Mouse (Mus musculus): ENCODE measurements at regions not wholly inside any gene's neighbourhood (a gene's known extent, or its start where the extent isn't known, plus 50 kb on each side); places are given as distances from the start of the nearest gene placed in this dataset.

DNA sequence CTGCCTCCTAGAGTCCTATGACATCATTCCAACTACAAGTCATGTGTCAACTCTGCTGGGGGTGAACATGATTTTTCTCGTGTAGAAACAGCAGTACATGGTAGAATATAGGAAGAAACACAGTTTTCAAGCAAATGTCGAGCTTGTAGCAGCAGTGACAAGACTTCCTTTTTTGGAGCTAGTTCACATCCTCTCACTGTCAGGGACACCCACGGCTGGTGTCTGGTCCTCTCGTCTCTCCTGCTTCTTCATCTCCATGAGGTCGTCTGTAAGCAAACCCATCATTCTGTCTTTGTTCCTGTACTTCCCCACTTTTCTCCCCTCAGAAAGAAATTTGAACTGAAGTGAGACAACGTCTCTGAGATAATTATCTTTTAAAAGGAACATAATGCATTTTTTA lies 228.0 kb downstream of the Xpnpep1 start:
- Histone ChIP-seq H3K79me2 (ENCODE audit: control insufficient read depth, insufficient read depth) (no peaks in the 10 kb centered on the region), H3ac (ENCODE audit: control insufficient read depth, insufficient read length) (no peak overlapping the region), H3K36me3 (ENCODE audit: control insufficient read depth, insufficient read depth) (no peaks in the 10 kb centered on the region), H3K27me3 (ENCODE audit: control insufficient read depth, insufficient read depth, insufficient read length) (no peaks in the 10 kb centered on the region), H3K4me2 (ENCODE audit: low read depth) (no peak overlapping the region), H3K4me3 (no peak overlapping the region)
- TF ChIP-seq E2F4 (IDR thresholded peaks at IDR 0.05; ENCODE audit: insufficient read depth) (no peak), MYOD1 (IDR thresholded peaks at IDR 0.05; ENCODE audit: control insufficient read depth in 1 of 3, insufficient read length in 2 of 3, low read depth in 2 of 3) (no peak), TCF12 (IDR thresholded peaks at IDR 0.05; ENCODE audit: insufficient read depth, poor library complexity, severe bottlenecking) (no peak), MAX (IDR thresholded peaks at IDR 0.05; ENCODE audit: low read depth) (no peak), REST (IDR thresholded peaks at IDR 0.05; ENCODE audit: insufficient read depth, insufficient read length) (no peak), SRF (IDR thresholded peaks at IDR 0.05; ENCODE audit: control insufficient read depth, insufficient read length, low read depth) (no peak), POLR2A (IDR thresholded peaks at IDR 0.05; ENCODE audit: insufficient read length, low read depth) (no peak), USF1 (IDR thresholded peaks at IDR 0.05; ENCODE audit: low read depth) (no peak), MYOG (IDR thresholded peaks at IDR 0.05; ENCODE audit: control insufficient read depth in 1 of 3, insufficient read depth in 1 of 3, insufficient read length in 2 of 3, low read depth in 2 of 3) (no peak), POLR2AphosphoS2 (IDR thresholded peaks at IDR 0.05; ENCODE audit: insufficient read length, low read depth) (no peak), CEBPB (IDR thresholded peaks at IDR 0.05; ENCODE audit: insufficient read depth, poor library complexity, severe bottlenecking) (no peak), TCF3 (IDR thresholded peaks at IDR 0.05; ENCODE audit: insufficient read length, low read depth) (no peak)

- no peak overlapping the region for H3ac ChIP-seq (ENCODE audit: control insufficient read depth, insufficient read length)
- TF ChIP-seq TCF3 (IDR thresholded peaks at IDR 0.05; ENCODE audit: insufficient read length, low read depth): no peak
- no peak for TF ChIP-seq TCF12 (IDR thresholded peaks at IDR 0.05; ENCODE audit: insufficient read depth, poor library complexity, severe bottlenecking)
- no peak for TF ChIP-seq POLR2AphosphoS2 (IDR thresholded peaks at IDR 0.05; ENCODE audit: insufficient read length, low read depth)
- TF ChIP-seq REST (IDR thresholded peaks at IDR 0.05; ENCODE audit: insufficient read depth, insufficient read length): no peak
- TF ChIP-seq MYOG (IDR thresholded peaks at IDR 0.05; ENCODE audit: control insufficient read depth in 1 of 3, insufficient read depth in 1 of 3, insufficient read length in 2 of 3, low read depth in 2 of 3): no peak
- TF ChIP-seq MAX (IDR thresholded peaks at IDR 0.05; ENCODE audit: low read depth): no peak
- no peak for TF ChIP-seq SRF (IDR thresholded peaks at IDR 0.05; ENCODE audit: control insufficient read depth, insufficient read length, low read depth)
- TF ChIP-seq MYOD1 (IDR thresholded peaks at IDR 0.05; ENCODE audit: control insufficient read depth in 1 of 3, insufficient read length in 2 of 3, low read depth in 2 of 3): no peak
- TF ChIP-seq E2F4 (IDR thresholded peaks at IDR 0.05; ENCODE audit: insufficient read depth): no peak
- no peak for TF ChIP-seq USF1 (IDR thresholded peaks at IDR 0.05; ENCODE audit: low read depth)
- TF ChIP-seq POLR2A (IDR thresholded peaks at IDR 0.05; ENCODE audit: insufficient read length, low read depth): no peak
- TF ChIP-seq CEBPB (IDR thresholded peaks at IDR 0.05; ENCODE audit: insufficient read depth, poor library complexity, severe bottlenecking): no peak
Observed at GRCm38 (mm10) chr19:52788802-52789201, 251.2 kb downstream of the Xpnpep1 start.

DNA sequence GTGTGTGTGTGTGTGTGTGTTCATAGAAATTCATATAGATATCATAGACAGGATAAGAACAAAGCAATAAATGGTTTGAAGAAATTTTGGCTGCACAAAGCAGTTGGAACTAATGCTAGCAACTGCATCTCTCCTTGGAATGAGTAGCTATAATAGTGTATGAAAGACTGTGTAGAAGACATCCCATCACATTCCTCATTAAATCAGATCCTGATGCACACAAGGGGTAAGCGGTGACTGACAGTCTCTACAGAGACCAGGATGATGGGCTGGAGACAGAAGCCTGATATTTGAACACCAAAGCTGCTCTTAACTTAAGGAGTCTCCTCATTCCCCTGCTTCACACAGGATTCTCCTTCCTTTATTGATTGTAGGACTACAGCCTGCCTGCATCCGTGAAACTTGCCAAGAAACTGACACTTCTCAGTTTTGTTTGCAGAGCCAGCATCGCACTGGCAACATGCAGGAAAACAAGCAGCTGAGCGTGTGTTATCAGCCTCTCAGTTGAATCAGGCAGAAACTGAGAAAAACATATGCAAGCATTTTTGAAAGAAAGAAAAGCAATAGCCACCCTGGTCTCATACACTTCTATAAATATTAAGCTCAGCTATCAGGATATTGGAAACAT lies 271.1 kb downstream of the Xpnpep1 start:
- H3K79me2 ChIP-seq (ENCODE audit: control insufficient read depth, insufficient read depth): no peaks in the 10 kb centered on the region
- no peak overlapping the region for H3ac ChIP-seq (ENCODE audit: control insufficient read depth, insufficient read length)
- no peak overlapping the region for H3K4me3 ChIP-seq
- H3K27me3 ChIP-seq (ENCODE audit: control insufficient read depth, insufficient read depth, insufficient read length): no peaks in the 10 kb centered on the region
- H3K36me3 ChIP-seq (ENCODE audit: control insufficient read depth, insufficient read depth): no peaks in the 10 kb centered on the region
- no peak overlapping the region for H3K4me2 ChIP-seq (ENCODE audit: low read depth)
- TF ChIP-seq MYOG (IDR thresholded peaks at IDR 0.05; ENCODE audit: control insufficient read depth in 1 of 3, insufficient read depth in 1 of 3, insufficient read length in 2 of 3, low read depth in 2 of 3) (no peak), MYOD1 (IDR thresholded peaks at IDR 0.05; ENCODE audit: control insufficient read depth in 1 of 3, insufficient read length in 2 of 3, low read depth in 2 of 3) (no peak), SRF (IDR thresholded peaks at IDR 0.05; ENCODE audit: control insufficient read depth, insufficient read length, low read depth) (no peak), CEBPB (IDR thresholded peaks at IDR 0.05; ENCODE audit: insufficient read depth, poor library complexity, severe bottlenecking) (no peak), E2F4 (IDR thresholded peaks at IDR 0.05; ENCODE audit: insufficient read depth) (no peak), USF1 (IDR thresholded peaks at IDR 0.05; ENCODE audit: low read depth) (no peak), POLR2A (IDR thresholded peaks at IDR 0.05; ENCODE audit: insufficient read length, low read depth) (no peak), TCF3 (IDR thresholded peaks at IDR 0.05; ENCODE audit: insufficient read length, low read depth) (no peak), REST (IDR thresholded peaks at IDR 0.05; ENCODE audit: insufficient read depth, insufficient read length) (no peak), MAX (IDR thresholded peaks at IDR 0.05; ENCODE audit: low read depth) (no peak), POLR2AphosphoS2 (IDR thresholded peaks at IDR 0.05; ENCODE audit: insufficient read length, low read depth) (no peak), TCF12 (IDR thresholded peaks at IDR 0.05; ENCODE audit: insufficient read depth, poor library complexity, severe bottlenecking) (no peak)

More at GRCm38 (mm10) chr19:52788802-52789201, 251.2 kb downstream of the Xpnpep1 start:
- Histone ChIP-seq H3K4me3 (no peak overlapping the region), H3K36me3 (ENCODE audit: control insufficient read depth, insufficient read depth) (no peaks in the 10 kb centered on the region), H3K27me3 (ENCODE audit: control insufficient read depth, insufficient read depth, insufficient read length) (no peaks in the 10 kb centered on the region), H3K4me2 (ENCODE audit: low read depth) (no peak overlapping the region), H3K79me2 (ENCODE audit: control insufficient read depth, insufficient read depth) (no peaks in the 10 kb centered on the region)

GRCm38 (mm10) chr19:52768117-52768516 lies 271.9 kb downstream of the Xpnpep1 start:
- Histone ChIP-seq H3K79me2 (ENCODE audit: control insufficient read depth, insufficient read depth) (no peaks in the 10 kb centered on the region), H3ac (ENCODE audit: control insufficient read depth, insufficient read length) (no peak overlapping the region), H3K4me3 (no peak overlapping the region), H3K27me3 (ENCODE audit: control insufficient read depth, insufficient read depth, insufficient read length) (no peaks in the 10 kb centered on the region), H3K36me3 (ENCODE audit: control insufficient read depth, insufficient read depth) (no peaks in the 10 kb centered on the region), H3K4me2 (ENCODE audit: low read depth) (no peak overlapping the region)
- TF ChIP-seq MYOG (IDR thresholded peaks at IDR 0.05; ENCODE audit: control insufficient read depth in 1 of 3, insufficient read depth in 1 of 3, insufficient read length in 2 of 3, low read depth in 2 of 3) (no peak), SRF (IDR thresholded peaks at IDR 0.05; ENCODE audit: control insufficient read depth, insufficient read length, low read depth) (no peak), POLR2AphosphoS2 (IDR thresholded peaks at IDR 0.05; ENCODE audit: insufficient read length, low read depth) (no peak), REST (IDR thresholded peaks at IDR 0.05; ENCODE audit: insufficient read depth, insufficient read length) (no peak), CEBPB (IDR thresholded peaks at IDR 0.05; ENCODE audit: insufficient read depth, poor library complexity, severe bottlenecking) (no peak), MYOD1 (IDR thresholded peaks at IDR 0.05; ENCODE audit: control insufficient read depth in 1 of 3, insufficient read length in 2 of 3, low read depth in 2 of 3) (no peak), E2F4 (IDR thresholded peaks at IDR 0.05; ENCODE audit: insufficient read depth) (no peak), TCF12 (IDR thresholded peaks at IDR 0.05; ENCODE audit: insufficient read depth, poor library complexity, severe bottlenecking) (no peak), POLR2A (IDR thresholded peaks at IDR 0.05; ENCODE audit: insufficient read length, low read depth) (no peak), MAX (IDR thresholded peaks at IDR 0.05; ENCODE audit: low read depth) (no peak), USF1 (IDR thresholded peaks at IDR 0.05; ENCODE audit: low read depth) (no peak), TCF3 (IDR thresholded peaks at IDR 0.05; ENCODE audit: insufficient read length, low read depth) (no peak)
